Mouse (Mus musculus) lung, postnatal 0 days (tissue): ENCODE data around the gene BC107364.

Source experiments
- CTCF ChIP-seq: IDR thresholded peaks from 2 replicates; pipeline ENCODE4 v1.5.1; 2016; ENCODE audit warnings: antibody characterized with exemption, mild to moderate bottlenecking
- EP300 ChIP-seq: IDR thresholded peaks from 2 replicates; pipeline ENCODE4 v1.6.1; 2016; ENCODE audit warnings: antibody characterized with exemption, mild to moderate bottlenecking, control low read depth

GRCm38 (mm10) chr3:96426268-96426667 lies 25.8 kb downstream of the BC107364 start:
- TF ChIP-seq CTCF, result no peak
- TF ChIP-seq EP300, result no peak
